Mouse (Mus musculus): ENCODE data around the gene Rapsn. TPM values are rescaled to one million over a fixed set of nuclear protein-coding genes. Genes with fewer than 3 reads are reported as not detected.

Gene Rapsn
- polyA plus RNA-seq, 1 experiment from 2014 or later, result 0.83 TPM

DNA sequence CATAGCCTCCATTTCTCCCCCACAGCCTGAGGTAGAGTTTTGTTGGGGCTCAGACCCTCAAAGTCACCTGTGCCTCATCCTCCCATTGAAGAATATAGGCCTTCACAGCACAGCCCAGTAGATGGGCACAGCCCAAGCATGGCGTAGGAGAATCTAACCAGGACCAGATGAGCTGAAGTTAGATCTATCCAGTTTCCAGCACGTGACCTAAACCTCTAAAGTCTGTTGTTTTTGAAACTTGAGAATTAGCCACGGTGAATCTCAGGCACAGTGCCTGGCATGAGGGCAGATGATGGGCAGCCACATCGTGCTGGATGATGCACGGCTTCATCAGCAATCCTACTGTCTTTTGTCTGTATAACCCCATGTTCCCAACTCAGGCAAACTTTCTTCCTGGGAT is 23.0 kb downstream of the Rapsn start:
- no peak for ATAC-seq (ENCODE audit: low FRiP score, low read depth)
- H3K4me3 ChIP-seq, result no peak overlapping the region
- no peak overlapping the region for H3K4me2 ChIP-seq
- H3K27me3 ChIP-seq, result no peaks in the 10 kb centered on the region
- H3K4me1 ChIP-seq (replicated peaks), result peaks cover 12% of the 10 kb centered on the region
- H3K9ac ChIP-seq, result no peak overlapping the region
- 96% methylated on average over 5 of the region's 5 CpGs for WGBS
- no peak overlapping the region for H3K27ac ChIP-seq (replicated peaks)
- H3K36me3 ChIP-seq, result peaks cover 67% of the 10 kb centered on the region
- H3K9me3 ChIP-seq, result no peaks in the 10 kb centered on the region

DNA sequence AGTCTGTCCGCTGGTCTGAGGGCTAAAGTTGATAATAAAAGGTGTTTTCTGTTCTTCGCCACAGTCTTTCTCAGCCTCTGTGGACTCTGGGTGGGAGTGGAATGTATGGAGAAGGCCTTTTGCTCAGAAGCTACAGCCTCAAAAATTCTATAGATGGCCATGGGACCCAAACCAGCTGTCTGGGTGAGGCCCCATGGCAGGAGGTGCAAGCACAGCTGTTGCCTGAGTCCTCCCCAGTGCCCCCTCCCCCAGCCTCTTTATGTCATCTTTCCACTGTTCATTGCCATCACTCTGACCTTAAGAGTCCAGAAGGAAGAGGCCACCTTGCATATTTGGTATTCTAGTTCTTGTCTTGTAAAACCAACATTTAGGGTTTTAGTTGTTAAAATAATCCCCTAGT is 24.0 kb downstream of the Rapsn start:
- H3K27ac ChIP-seq (replicated peaks), result no peak overlapping the region
- no peaks in the 10 kb centered on the region for H3K27me3 ChIP-seq
- no peak overlapping the region for H3K4me2 ChIP-seq
- H3K36me3 ChIP-seq, result peaks cover 75% of the 10 kb centered on the region
- no peak for ATAC-seq (ENCODE audit: low FRiP score, low read depth)
- H3K9me3 ChIP-seq, result no peaks in the 10 kb centered on the region
- 98% methylated on average over 2 of the region's 2 CpGs for WGBS
- H3K4me1 ChIP-seq (replicated peaks), result peaks cover 12% of the 10 kb centered on the region
- H3K4me3 ChIP-seq, result no peak overlapping the region
- no peak overlapping the region for H3K9ac ChIP-seq

DNA sequence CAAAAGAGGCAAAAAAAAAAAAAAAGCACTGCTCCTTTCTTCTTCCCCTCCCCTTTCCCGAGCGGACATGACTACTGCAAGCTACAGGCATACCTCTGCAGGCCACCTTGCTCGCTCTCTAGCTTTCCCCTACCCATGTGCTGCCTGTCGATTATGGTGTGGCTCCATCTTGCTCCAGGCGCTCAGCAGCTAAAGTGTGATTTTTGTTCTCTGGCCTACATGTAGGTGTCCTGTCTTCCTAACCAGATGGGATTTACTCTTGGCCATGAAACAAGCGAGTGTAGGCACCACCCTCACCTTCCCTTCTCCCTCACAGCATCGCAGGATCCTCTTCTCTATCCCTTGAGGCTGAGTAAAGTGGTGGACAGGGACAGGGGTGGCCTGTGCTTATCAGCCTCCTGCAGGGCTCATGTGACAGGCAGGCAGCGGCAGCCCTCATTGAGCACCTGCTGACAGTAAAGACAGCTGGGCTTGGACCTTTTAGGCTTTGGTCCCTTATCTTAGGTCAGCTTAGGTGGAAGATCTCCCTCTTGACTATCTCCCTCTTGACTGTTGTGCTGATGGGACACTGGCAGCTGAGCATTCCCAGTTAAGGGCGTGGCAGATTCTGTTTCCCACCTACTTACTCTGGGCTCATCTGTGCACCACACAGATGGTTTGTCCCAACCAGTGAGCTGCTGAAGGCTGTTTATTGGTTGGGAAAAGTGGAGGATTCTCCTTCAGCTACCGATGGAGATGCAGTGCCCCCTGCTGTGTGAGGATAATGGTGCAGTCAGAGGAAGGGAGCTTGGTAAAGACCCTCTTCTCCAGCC is 25.3 kb downstream of the Rapsn start:
- no peak overlapping the region for H3K27ac ChIP-seq (replicated peaks)
- WGBS, result 81% methylated on average over 10 of the region's 10 CpGs
- ATAC-seq (ENCODE audit: low FRiP score, low read depth), result peak; percentile 12; the same call in 1 of the 2 replicates

DNA sequence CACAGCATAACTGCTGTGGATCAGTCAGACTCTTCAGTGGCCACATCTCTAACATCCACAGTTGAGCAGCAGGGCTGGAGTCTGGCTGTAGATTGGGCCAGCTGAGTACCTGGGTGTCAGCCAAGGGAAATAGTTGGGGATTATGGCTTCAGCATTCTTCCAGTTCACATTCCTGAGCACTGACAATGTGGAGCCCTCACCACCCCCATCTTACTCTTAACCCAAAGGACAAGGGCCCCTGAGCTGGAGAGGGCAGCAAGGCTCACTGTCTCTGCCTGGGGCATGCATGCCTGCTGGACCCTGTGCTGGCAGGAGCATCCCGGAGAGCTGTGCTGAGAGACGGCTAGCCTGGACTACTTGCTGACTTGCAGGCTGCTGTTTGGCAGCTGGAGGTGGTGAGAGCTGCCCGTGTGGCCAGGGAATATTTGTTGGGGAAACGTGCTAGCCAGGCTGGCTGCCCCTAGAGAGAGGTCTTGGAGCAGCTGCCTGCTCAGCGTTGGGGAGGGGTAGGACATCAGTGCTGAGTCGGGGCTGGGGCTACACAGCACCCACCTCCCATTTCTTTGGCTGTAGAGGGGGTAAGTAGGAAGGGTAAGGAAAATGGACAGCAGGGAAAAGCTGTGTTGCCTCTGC is 26.5 kb downstream of the Rapsn start:
- Histone ChIP-seq H3K36me3 (peaks cover 65% of the 10 kb centered on the region), H3K4me1 (replicated peaks) (peaks cover 6% of the 10 kb centered on the region), H3K9ac (no peak overlapping the region), H3K4me2 (no peak overlapping the region), H3K27me3 (no peaks in the 10 kb centered on the region), H3K27ac (replicated peaks) (no peak overlapping the region), H3K4me3 (no peak overlapping the region), H3K9me3 (no peaks in the 10 kb centered on the region)
- ATAC-seq (ENCODE audit: low FRiP score, low read depth), result no peak
- WGBS, result 88% methylated on average over 6 of the region's 6 CpGs

More for the DNA sequence above, 25.3 kb downstream of the Rapsn start:
- Histone ChIP-seq H3K27me3 (no peaks in the 10 kb centered on the region), H3K4me1 (replicated peaks) (peaks cover 5% of the 10 kb centered on the region), H3K4me2 (no peak overlapping the region), H3K4me3 (no peak overlapping the region), H3K36me3 (peaks cover 76% of the 10 kb centered on the region), H3K9me3 (no peaks in the 10 kb centered on the region), H3K9ac (no peak overlapping the region)

DNA sequence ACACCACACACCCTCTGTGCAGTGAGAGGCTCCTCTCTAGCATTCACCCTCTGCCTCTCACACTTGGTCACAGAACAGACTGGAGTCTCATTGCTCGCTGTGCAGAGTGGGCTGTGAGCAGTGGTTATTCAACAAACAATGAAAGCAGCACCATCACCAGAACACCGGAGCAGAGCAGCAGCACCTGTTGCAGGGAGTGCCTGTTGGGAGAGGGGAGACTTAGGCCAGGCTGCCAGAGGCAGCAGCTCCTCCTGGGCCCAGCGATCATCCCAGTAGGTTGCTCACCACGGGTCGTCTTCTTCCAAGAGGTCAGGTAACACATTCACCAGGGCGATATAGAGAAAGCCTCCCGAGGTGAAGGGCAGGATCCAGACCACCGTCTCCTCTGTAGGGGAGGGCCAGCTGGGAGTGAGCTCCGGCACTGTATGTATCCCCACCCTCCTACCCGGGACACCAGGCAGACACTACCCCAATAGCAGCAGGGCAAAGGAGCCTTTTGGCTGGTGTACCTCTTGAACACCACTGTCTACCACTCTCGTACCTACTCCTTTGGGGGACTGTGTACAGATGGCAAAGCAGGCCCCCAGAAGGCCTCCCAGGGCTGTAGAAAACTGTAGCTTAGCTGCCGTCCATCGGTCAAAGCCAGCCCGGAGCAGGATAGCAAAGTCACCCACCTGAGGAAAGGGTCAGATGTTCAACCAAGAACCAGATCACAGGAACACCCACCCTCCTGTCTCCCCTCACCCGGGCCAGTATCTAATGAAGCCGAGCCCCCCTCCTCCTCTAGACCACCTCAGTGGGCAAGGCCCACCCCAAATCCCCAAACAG is 27.6 kb downstream of the Rapsn start:
- no peak overlapping the region for H3K27ac ChIP-seq (replicated peaks)
- no peak overlapping the region for H3K4me2 ChIP-seq
- no peaks in the 10 kb centered on the region for H3K9me3 ChIP-seq
- H3K36me3 ChIP-seq, result peaks cover 55% of the 10 kb centered on the region
- no peak overlapping the region for H3K4me3 ChIP-seq
- ATAC-seq (ENCODE audit: low FRiP score, low read depth), result no peak
- no peak overlapping the region for H3K9ac ChIP-seq
- 90% methylated on average over 16 of the region's 16 CpGs for WGBS
- H3K4me1 ChIP-seq (replicated peaks), result peaks cover 6% of the 10 kb centered on the region
- H3K27me3 ChIP-seq, result no peaks in the 10 kb centered on the region

DNA sequence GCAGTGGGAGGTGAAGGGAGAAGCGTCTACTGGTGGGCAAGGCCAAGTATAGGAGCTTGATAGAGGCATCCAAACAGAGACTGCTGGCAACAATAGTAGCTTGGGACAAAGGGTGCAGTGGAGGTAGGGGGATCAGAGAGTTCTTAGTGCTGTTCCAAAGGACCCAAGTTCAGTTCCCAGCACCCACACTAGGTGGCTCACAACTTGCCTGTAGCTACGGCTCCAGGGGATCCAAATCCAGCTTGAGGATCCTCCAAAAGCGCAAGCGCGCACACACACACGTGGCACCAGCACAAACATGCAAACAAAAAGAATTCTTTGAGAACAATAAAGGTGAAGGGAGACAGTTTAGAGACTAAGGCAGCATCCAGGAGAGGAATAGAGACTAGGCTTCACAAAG is 28.8 kb downstream of the Rapsn start:
- Histone ChIP-seq H3K27ac (replicated peaks) (no peak overlapping the region), H3K36me3 (peaks cover 46% of the 10 kb centered on the region), H3K27me3 (no peaks in the 10 kb centered on the region), H3K9me3 (no peaks in the 10 kb centered on the region), H3K4me3 (no peak overlapping the region), H3K9ac (no peak overlapping the region), H3K4me1 (replicated peaks) (peaks cover 18% of the 10 kb centered on the region), H3K4me2 (no peak overlapping the region)
- no peak for ATAC-seq (ENCODE audit: low FRiP score, low read depth)
- 88% methylated on average over 6 of the region's 6 CpGs for WGBS

- H3K36me3 ChIP-seq, result peaks cover 37% of the 10 kb centered on the region
- no peak overlapping the region for H3K4me2 ChIP-seq
- no peak for ATAC-seq (ENCODE audit: low FRiP score, low read depth)
- no peaks in the 10 kb centered on the region for H3K27me3 ChIP-seq
- H3K4me3 ChIP-seq, result no peak overlapping the region
- WGBS, result 47% methylated on average over 3 of the region's 3 CpGs
- H3K9ac ChIP-seq, result no peak overlapping the region
- no peaks in the 10 kb centered on the region for H3K9me3 ChIP-seq
- H3K27ac ChIP-seq (replicated peaks), result no peak overlapping the region
- peaks cover 23% of the 10 kb centered on the region for H3K4me1 ChIP-seq (replicated peaks)
Observed at GRCm38 (mm10) chr2:91065544-91065943, 30.1 kb downstream of the Rapsn start.

- H3K4me3 ChIP-seq, result no peak overlapping the region
- 82% methylated on average over 3 of the region's 3 CpGs for WGBS
- H3K27ac ChIP-seq (replicated peaks), result no peak overlapping the region
- peaks cover 32% of the 10 kb centered on the region for H3K4me1 ChIP-seq (replicated peaks)
- no peaks in the 10 kb centered on the region for H3K27me3 ChIP-seq
- H3K9me3 ChIP-seq, result no peaks in the 10 kb centered on the region
- no peak overlapping the region for H3K9ac ChIP-seq
- peaks cover 30% of the 10 kb centered on the region for H3K36me3 ChIP-seq
- no peak for ATAC-seq (ENCODE audit: low FRiP score, low read depth)
- H3K4me2 ChIP-seq, result no peak overlapping the region
Observed at GRCm38 (mm10) chr2:91066455-91066854, 31.0 kb downstream of the Rapsn start.

GRCm38 (mm10) chr2:91068162-91068871 is 32.9 kb downstream of the Rapsn start:
- Histone ChIP-seq H3K27me3 (no peaks in the 10 kb centered on the region), H3K9me3 (no peaks in the 10 kb centered on the region), H3K36me3 (peaks cover 18% of the 10 kb centered on the region), H3K4me3 (peak overlapping the region; percentile 65), H3K4me2 (peak overlapping the region; percentile 91), H3K27ac (replicated peaks) (no peak overlapping the region), H3K9ac (peak overlapping the region; percentile 72; the same call in 1 of the 2 replicates), H3K4me1 (replicated peaks) (peaks cover 32% of the 10 kb centered on the region)
- WGBS, result 54% methylated on average over 13 of the region's 13 CpGs
- ATAC-seq (ENCODE audit: low FRiP score, low read depth), result no peak

GRCm38 (mm10) chr2:91068872-91069165 is 33.4 kb downstream of the Rapsn start:
- H3K36me3 ChIP-seq, result peaks cover 15% of the 10 kb centered on the region
- no peaks in the 10 kb centered on the region for H3K27me3 ChIP-seq
- H3K4me1 ChIP-seq (replicated peaks), result peaks cover 32% of the 10 kb centered on the region
- 43% methylated on average over 6 of the region's 6 CpGs for WGBS
- H3K4me2 ChIP-seq, result peak overlapping the region; percentile 91
- peak overlapping the region; percentile 65 for H3K4me3 ChIP-seq
- no peak overlapping the region for H3K27ac ChIP-seq (replicated peaks)
- no peaks in the 10 kb centered on the region for H3K9me3 ChIP-seq
- H3K9ac ChIP-seq, result peak overlapping the region; percentile 72; the same call in 1 of the 2 replicates
- ATAC-seq (ENCODE audit: low FRiP score, low read depth), result no peak

- peaks cover 9% of the 10 kb centered on the region for H3K36me3 ChIP-seq
- no peaks in the 10 kb centered on the region for H3K27me3 ChIP-seq
- H3K9ac ChIP-seq, result peak overlapping the region; percentile 72
- peak overlapping the region; percentile 65 for H3K4me3 ChIP-seq
- 6% methylated on average over 14 of the region's 14 CpGs for WGBS
- H3K4me2 ChIP-seq, result peak overlapping the region; percentile 91
- peaks cover 32% of the 10 kb centered on the region for H3K4me1 ChIP-seq (replicated peaks)
- ATAC-seq (ENCODE audit: low FRiP score, low read depth), result no peak; the same call in 1 of the 2 replicates
- no peaks in the 10 kb centered on the region for H3K9me3 ChIP-seq
- H3K27ac ChIP-seq (replicated peaks), result peak overlapping the region; percentile 84
Observed at GRCm38 (mm10) chr2:91069306-91070000, 34.0 kb downstream of the Rapsn start.
